Mouse (Mus musculus): ENCODE results near the gene 4930469K13Rik. TPM values are rescaled to one million over a fixed set of nuclear protein-coding genes. Genes with fewer than 3 reads are reported as not detected.
A peak's percentile ranks its signal among the peaks of the same experiment; 100 is the strongest.

The 4930469K13Rik gene
- total RNA-seq, 2 experiments from 2014 or later = not detected

GRCm38 (mm10) chr11:34079542-34080464, 18.6 kb downstream of the 4930469K13Rik start:
- DNase-seq (ENCODE audit: low spot score in 2 of 2) = no peak

- DNase-seq (ENCODE audit: low spot score in 2 of 2) = no peak
Measured at GRCm38 (mm10) chr11:34078581-34078980, 19.8 kb downstream of the 4930469K13Rik start.

- peak in 1 of 2 experiments; percentile 13 for DNase-seq (ENCODE audit: low spot score in 2 of 2)
Measured at GRCm38 (mm10) chr11:34077870-34078269, 20.5 kb downstream of the 4930469K13Rik start.

GRCm38 (mm10) chr11:34073776-34074175, 24.6 kb downstream of the 4930469K13Rik start:
- DNase-seq (ENCODE audit: low spot score in 2 of 2) = peak; percentile 39 to 48

- no peak for DNase-seq (ENCODE audit: low spot score in 2 of 2)
Measured at GRCm38 (mm10) chr11:34072309-34072708, 26.0 kb downstream of the 4930469K13Rik start.

GRCm38 (mm10) chr11:34070596-34070995, 27.8 kb downstream of the 4930469K13Rik start:
- DNase-seq (ENCODE audit: low spot score in 2 of 2) = no peak

GRCm38 (mm10) chr11:34063702-34064485, 34.5 kb downstream of the 4930469K13Rik start:
- no peak for DNase-seq (ENCODE audit: low spot score in 2 of 2)

GRCm38 (mm10) chr11:34063257-34063656, 35.1 kb downstream of the 4930469K13Rik start:
- no peak for DNase-seq (ENCODE audit: low spot score in 2 of 2)

- no peak for DNase-seq (ENCODE audit: low spot score in 2 of 2)
Measured at GRCm38 (mm10) chr11:34061740-34062139, 36.6 kb downstream of the 4930469K13Rik start.

GRCm38 (mm10) chr11:34058960-34059359, 39.4 kb downstream of the 4930469K13Rik start:
- DNase-seq (ENCODE audit: low spot score in 2 of 2) = no peak

GRCm38 (mm10) chr11:34058332-34058731, 40.0 kb downstream of the 4930469K13Rik start:
- no peak for DNase-seq (ENCODE audit: low spot score in 2 of 2)

GRCm38 (mm10) chr11:34056715-34057114, 41.6 kb downstream of the 4930469K13Rik start:
- no peak for DNase-seq (ENCODE audit: low spot score in 2 of 2)

- DNase-seq (ENCODE audit: low spot score in 2 of 2) = no peak
Measured at GRCm38 (mm10) chr11:34054031-34054727, 44.2 kb downstream of the 4930469K13Rik start.

- no peak for DNase-seq (ENCODE audit: low spot score in 2 of 2)
Measured at GRCm38 (mm10) chr11:34053031-34053818, 45.1 kb downstream of the 4930469K13Rik start.

GRCm38 (mm10) chr11:34050643-34051042, 47.7 kb downstream of the 4930469K13Rik start:
- DNase-seq (ENCODE audit: low spot score in 2 of 2) = no peak

GRCm38 (mm10) chr11:34050063-34050462, 48.3 kb downstream of the 4930469K13Rik start:
- no peak for DNase-seq (ENCODE audit: low spot score in 2 of 2)

- DNase-seq (ENCODE audit: low spot score in 2 of 2) = no peak
Measured at GRCm38 (mm10) chr11:34049125-34049379, 49.3 kb downstream of the 4930469K13Rik start.

- DNase-seq (ENCODE audit: low spot score in 2 of 2) = no peak
Measured at GRCm38 (mm10) chr11:34048375-34049124, 49.8 kb downstream of the 4930469K13Rik start.

GRCm38 (mm10) chr11:34047542-34047937, 50.8 kb downstream of the 4930469K13Rik start:
- no peak for DNase-seq (ENCODE audit: low spot score in 2 of 2)
